Mouse (Mus musculus) layer of hippocampus, postnatal 36 days (tissue): ENCODE measurements around the gene Arid1a. TPM values are rescaled to one million over a fixed set of nuclear protein-coding genes. Genes with fewer than 3 reads are reported as not detected.
A peak's percentile ranks its signal among the peaks of the same experiment; 100 is the strongest.
"Not testable (repeated sequence)": the region's sequence is repeated elsewhere in the genome, so short reads cannot be mapped to it uniquely, and the experiment has no call there.

Experiments used
- DNase-seq, 2 experiments: peaks; one replicate each; pipeline ENCODE4 v3.0.0; 2022
- total RNA-seq, 2 experiments: library from RNA; stranded (reverse); gene quantifications; 2 replicates each; pipeline ENCODE4 v1.2.3; 2021

Arid1a gene
- total RNA-seq, 2 experiments from 2014 or later, result 75.1 to 87.6 TPM

GRCm38 (mm10) chr4:133674331-133674695 is 82.3 kb downstream of the Arid1a start:
- DNase-seq, result no peak

GRCm38 (mm10) chr4:133673666-133674330 is 82.8 kb downstream of the Arid1a start:
- no peak for DNase-seq

- no peak for DNase-seq
These were observed 83.5 kb downstream of the Arid1a start for GRCm38 (mm10) chr4:133672845-133673647.

GRCm38 (mm10) chr4:133671881-133672844 is 84.4 kb downstream of the Arid1a start, which contains the start of gene Pigv:
Gene Pigv (minus strand): TSS chr4:133672647.
- peak; percentile 95 to 96 for DNase-seq

GRCm38 (mm10) chr4:133671184-133671880 is 85.2 kb downstream of the Arid1a start:
- peak; percentile 75 to 82 for DNase-seq

- DNase-seq, result no peak
These were observed 86.8 kb downstream of the Arid1a start for GRCm38 (mm10) chr4:133669652-133670210.

GRCm38 (mm10) chr4:133668537-133668936 is 88.0 kb downstream of the Arid1a start:
- DNase-seq, result no peak

GRCm38 (mm10) chr4:133666199-133666598 is 90.4 kb downstream of the Arid1a start:
- DNase-seq, result no peak

GRCm38 (mm10) chr4:133665118-133665517 is 91.5 kb downstream of the Arid1a start:
- no peak for DNase-seq

- DNase-seq, result no peak
These were observed 93.6 kb downstream of the Arid1a start for GRCm38 (mm10) chr4:133662945-133663344.

GRCm38 (mm10) chr4:133662421-133662820 is 94.1 kb downstream of the Arid1a start:
- DNase-seq, result no peak

GRCm38 (mm10) chr4:133660193-133661155 is 96.1 kb downstream of the Arid1a start:
- DNase-seq, result peak; percentile 81 to 86

- no peak for DNase-seq
These were observed 96.9 kb downstream of the Arid1a start for GRCm38 (mm10) chr4:133659497-133660192.

- no peak for DNase-seq
These were observed 97.8 kb downstream of the Arid1a start for GRCm38 (mm10) chr4:133658729-133659128.

- no peak for DNase-seq
These were observed 98.6 kb downstream of the Arid1a start for GRCm38 (mm10) chr4:133657829-133658458.

- DNase-seq, result no peak
These were observed 99.6 kb downstream of the Arid1a start for GRCm38 (mm10) chr4:133656997-133657396.

GRCm38 (mm10) chr4:133656294-133656693 is 100.3 kb downstream of the Arid1a start:
- DNase-seq, result no peak

- not testable (repeated sequence) for DNase-seq
These were observed 102.5 kb downstream of the Arid1a start for GRCm38 (mm10) chr4:133654070-133654469.

- no peak for DNase-seq
These were observed 103.8 kb downstream of the Arid1a start for GRCm38 (mm10) chr4:133652746-133653145.
